Mouse (Mus musculus): ENCODE results near the gene Hivep1.

The Hivep1 gene

DNA sequence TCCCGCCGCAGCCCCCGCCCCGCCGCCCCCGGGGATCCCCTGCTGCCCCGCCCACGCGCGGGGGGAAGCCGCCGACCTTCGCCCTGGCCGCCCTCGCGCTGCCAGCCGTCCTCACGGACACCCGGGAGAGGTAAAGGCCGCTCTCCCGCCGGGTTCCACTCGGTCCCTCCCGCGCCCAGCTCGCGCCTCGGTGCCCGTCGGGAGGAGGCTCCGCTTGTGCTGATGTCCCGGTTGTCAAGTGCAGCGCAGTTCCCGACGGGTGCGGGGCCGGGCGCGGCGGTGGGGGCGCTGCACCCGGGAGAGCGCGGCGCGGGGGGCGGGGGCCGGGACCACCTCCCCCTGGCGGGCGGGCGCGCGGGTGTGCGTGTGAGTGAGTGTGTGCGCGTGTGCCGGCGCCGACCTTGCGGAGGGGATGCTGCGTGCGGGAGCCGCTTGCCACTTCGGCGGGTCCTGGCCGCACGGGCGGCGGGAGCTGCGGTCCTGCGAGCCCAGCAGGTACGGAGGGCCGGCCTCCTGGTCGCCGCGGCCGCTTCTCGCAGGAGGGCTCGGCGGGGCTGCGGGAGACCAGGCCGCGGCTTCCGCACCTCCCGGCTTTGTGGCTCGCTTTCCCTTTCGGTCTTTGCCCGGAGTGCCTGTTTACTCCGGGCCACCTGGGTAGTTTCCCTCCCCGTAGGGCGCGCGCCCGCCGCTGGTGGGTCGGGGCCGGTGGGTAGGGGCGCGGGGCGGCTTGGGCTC is at the start of gene Hivep1:
TSS of gene Hivep1 (plus strand) at position 61 of the 735 bp plus-strand sequence.
- peak; percentile 79 for DNase-seq (ENCODE audit: extremely low read depth, insufficient read length, low spot score)

DNA sequence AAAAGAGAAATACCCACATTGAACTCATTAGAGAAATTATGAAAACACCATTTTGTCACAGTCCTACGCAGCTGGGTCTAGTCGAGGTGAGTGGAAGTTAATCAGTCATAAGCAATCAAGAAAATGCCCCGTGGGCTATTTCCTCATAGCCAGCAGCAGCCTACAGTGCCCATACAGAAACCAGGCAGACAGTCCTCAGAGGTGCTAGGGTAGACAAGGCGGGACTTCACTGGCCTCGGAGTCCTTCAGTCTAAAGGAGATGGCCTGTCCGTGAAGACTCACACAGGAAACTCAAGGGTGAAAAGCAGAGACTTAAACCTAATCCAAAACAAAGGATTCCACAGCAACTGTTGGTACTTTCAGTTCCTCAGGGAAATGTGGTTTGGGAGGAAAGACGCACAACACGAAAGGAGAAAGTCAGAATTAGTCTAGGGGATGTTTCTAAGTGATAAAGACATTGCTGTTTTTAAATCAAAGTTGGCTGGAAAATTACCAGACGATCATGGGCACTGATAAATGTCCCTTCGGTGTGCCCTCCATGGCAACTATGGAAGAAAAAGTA is 36.3 kb upstream of the Hivep1 start:
- DNase-seq (ENCODE audit: extremely low read depth, insufficient read length, low spot score): no peak

DNA sequence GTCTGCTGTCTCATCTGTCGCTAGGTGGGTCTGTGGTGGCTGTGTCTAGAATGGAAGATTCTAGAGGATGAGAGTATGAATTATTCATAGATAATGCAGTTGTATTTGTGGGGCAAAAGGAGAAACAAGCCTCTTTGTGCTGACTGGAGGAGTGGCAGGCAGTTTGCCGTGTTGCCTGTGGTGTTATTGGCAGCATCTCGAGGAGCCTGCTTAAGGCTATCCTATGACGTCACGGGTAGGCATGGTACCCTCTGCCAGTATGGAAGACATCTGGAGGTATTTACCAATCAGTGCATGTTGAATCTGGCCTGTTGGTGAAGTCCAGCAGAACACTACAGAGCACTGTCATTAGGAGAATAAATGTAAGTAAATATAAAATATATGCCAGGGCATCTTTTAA is 35.6 kb upstream of the Hivep1 start:
- no peak for DNase-seq (ENCODE audit: extremely low read depth, insufficient read length, low spot score)

DNA sequence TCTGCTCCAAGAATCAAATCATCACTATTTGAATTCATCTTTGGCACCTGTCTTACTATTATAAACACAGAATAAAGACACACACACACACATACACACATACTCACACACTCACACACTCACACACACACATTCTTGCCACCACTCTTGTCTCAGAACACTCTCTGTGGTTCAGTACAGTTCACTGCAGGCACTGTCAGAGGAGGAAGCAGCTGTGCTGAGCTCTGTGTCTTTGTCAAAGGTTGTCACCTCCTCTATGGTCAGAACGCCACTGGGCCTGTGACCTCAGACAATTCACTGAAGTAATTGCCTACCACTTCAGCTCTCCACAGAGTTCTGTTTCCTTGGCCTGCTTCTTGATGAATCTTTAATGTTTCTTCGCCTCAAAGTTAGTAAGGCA is 33.5 kb upstream of the Hivep1 start:
- DNase-seq (ENCODE audit: extremely low read depth, insufficient read length, low spot score): no peak

DNA sequence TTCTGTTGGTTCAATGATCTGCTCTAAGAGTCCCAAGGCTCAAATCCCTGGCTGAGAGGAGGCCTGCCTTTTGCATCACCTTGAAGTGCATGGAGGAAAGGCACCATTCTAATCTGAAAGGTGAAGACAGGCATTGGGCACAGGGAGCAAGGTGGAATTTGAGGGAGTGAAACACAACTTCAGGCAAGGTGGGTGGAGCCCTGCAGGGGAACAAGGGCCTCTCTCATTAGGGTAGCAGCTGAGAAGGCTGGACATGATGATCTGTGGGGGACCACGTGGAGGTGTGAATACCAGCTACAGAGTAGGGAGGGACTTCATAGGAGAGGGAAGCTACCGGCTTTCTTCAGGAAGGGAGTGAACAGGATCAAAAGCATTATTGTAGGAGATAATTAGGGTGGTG is 10.6 kb upstream of the Hivep1 start:
- DNase-seq (ENCODE audit: extremely low read depth, insufficient read length, low spot score): no peak

DNA sequence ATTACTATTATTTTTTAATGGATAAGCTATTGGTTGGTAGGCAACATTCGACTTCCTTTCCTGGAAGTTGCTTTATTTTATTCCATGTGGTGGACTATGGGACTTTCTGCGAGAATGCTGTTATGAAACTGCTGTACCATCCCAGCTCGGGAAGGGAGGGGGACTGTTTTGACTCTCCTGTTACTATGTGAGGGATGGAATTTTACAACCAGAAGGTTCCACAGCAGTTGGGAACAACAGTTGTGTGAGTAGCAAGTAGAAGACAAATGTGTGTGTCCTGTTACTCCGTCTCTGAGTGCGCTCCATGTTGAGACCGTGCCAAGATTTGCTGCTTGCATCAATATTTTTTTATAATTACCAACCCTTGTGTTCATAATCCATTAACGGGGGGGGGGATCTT is 8.4 kb upstream of the Hivep1 start:
- DNase-seq (ENCODE audit: extremely low read depth, insufficient read length, low spot score): no peak

DNA sequence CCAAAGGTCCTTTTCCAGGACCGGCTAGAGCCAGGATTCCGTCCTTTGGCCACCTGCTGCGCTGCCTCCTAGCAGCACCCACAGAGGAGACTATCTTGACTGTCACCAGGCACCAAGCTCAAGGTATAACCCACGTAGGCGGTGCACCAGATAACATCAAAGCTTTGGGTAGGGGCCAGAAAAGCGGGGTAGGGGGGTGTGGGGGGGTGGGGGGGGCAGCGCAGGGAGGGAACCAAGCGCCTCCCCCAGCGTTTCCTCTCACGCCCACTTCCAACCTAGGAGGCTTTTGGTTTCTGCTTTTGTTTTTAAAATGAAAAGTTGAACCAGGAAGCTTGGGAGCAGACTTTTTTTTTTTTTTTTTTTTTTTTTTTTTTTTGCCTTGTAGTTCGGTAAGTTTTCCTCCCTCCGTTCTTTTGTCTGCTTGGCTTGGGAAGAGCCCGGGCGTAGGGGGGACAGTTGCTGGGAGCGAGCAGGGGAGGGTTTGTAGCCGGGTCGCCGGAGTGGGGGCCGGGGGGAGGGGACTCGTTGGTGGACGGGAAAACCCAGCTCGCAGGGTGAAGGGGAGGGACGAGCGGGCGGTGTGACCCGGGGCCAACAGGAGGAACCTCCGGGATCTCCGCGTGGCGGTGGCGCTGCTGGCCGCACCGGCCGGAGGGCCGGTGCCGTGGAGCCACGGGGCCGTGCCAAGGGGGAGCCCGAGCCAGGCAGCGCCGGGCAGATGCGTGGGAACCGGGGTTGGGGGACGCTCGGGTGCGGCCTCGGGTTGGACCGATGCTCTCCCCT is 2.6 kb upstream of the Hivep1 start:
- peak; percentile 74 for DNase-seq (ENCODE audit: extremely low read depth, insufficient read length, low spot score)

DNA sequence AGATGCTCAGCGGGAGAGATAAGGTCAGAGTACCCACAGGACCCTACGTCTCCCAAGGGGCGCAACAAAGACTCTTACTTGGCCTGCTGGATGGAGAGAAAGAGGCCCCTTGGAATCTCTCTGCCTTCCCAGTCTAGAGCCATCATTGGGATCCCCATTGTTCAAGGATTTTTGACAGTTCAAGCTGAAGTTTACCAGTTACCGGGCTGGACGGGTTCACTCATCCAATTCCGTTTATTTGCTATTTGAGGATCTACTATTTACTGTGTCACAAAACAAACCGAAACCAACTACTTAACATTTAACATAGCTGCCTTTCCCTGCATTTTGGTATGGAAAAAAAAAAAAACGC is 2.1 kb upstream of the Hivep1 start:
- DNase-seq (ENCODE audit: extremely low read depth, insufficient read length, low spot score): no peak

DNA sequence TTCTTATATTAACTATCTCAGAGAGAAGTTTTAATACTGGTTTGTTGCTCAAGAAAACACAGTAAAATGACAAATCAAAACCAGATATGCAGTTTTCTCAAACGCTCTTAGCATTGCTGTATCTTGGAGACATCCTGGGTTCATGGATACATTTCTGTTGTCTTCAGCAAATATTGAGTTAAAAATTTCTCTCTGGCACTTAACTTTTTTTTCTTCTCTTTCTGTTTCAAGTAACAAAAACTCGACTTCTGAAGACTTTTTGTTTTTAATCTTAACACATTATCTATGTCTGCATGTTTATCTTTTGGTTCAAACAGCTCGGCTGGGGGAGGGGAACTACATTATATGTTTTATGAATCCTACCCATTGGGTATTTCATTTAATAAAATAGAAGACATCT is 1.7 kb upstream of the Hivep1 start:
- DNase-seq (ENCODE audit: extremely low read depth, insufficient read length, low spot score): no peak

DNA sequence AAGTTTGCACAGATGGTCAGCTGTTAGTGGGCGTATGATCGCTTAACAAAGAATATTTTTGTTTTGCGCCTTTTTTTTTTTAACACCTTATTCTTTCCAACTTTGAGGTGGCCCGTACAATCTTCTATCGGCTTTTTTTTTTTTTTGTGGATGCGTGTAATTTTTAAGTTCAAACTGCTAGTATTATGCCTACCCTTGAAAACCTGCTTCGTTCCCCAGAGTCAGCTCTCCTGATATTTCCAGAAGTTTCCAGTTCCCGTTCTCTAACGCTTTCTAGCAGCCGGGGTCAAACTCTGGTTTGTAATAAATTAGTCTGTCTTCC is 980 bp upstream of the Hivep1 start:
- no peak for DNase-seq (ENCODE audit: extremely low read depth, insufficient read length, low spot score)

DNA sequence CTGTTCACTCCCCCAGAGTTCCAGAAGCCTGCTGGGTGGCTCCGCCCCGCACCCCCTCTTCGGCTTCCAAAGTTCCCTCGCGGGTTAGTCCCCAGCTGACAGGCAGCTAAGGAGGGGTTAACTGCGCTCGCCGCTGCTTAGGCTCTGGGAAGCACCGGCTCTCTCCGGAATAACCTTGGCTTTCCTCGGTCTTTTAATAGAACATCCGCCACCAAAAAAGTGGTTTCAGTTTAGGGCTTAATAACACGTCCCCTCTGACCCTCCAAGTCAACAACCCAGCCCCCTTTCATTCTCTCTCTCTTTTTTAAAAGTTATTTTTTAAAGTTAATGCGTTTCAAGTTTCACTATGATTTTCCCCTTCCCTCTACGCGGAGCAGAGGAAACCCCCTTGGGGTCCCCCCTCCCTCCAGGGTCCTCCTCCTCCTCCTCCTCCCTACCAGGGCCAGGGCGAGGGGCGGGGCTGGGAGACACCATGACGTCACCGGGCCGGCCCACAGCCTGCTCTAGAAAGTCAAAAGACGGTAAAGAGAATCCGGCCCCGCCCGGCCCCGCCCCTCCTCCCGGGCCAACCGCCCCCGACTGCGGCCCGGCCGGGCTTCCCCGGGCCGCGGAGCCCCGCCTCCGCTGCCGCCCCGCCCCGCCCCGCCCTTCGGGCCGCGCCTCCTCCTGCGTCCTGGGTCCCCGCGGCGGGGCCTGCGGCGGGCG is 467 bp upstream of the Hivep1 start:
- DNase-seq (ENCODE audit: extremely low read depth, insufficient read length, low spot score): peak; percentile 92

DNA sequence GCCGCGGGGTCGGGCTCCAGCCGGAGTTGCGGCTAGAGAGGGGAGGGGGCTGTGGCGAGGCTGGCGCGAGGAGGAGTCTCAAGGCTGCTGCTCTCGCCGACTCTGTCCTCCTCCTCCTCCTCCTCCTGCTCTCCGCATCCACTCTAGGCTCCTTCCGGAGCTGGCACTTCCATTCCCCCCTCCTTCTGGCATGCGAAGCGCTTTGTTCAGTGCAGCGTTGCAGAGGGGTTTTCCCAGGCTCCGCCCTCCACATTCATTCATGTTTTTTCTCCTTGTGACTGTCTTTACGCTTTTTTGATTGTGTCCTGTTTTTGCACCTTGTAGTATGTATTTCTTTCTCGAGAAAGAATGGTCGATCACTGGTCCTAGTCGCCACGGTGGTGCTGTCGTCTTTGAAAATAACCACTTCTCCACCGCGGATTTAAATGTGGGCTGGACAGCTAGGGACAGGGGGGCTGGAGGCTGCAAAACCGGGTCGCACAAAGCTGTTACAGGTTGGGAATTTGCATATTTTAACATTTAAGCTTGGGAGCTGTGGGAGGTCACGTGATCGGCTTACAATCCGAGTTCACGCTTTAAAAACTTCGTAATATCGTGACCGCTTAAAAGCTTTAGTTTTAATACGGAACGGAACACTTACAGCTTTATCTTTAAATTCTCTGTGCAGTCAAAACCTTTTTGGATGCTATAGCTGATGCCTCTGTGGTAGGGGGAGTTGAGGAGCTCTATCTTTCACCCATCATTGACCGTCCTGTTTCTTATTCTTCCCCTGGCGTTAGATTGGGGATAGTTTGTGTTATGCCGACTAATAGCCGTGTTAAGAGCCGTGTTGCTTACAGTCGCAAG is 1.1 kb downstream of the Hivep1 start:
- no peak for DNase-seq (ENCODE audit: extremely low read depth, insufficient read length, low spot score)

DNA sequence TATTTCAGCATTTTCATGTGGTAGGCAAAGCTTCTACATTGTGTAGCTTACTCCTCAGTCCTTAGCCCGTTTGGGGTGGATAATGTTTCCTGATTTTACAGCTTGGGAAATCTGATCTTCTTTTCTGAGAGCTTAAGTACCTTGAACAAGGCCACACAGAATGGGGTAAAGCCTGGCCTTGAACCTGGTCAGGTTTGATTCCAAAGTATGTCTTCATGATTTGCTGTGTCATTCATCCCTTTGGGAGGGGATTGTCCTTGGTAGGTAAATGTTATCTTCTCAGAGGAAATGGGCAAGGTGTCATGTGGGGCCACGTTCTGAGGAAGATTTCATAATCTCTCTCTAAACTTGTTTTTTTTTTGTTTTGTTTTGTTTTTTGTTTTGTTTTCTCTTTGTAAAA is 1.8 kb downstream of the Hivep1 start:
- no peak for DNase-seq (ENCODE audit: extremely low read depth, insufficient read length, low spot score)

DNA sequence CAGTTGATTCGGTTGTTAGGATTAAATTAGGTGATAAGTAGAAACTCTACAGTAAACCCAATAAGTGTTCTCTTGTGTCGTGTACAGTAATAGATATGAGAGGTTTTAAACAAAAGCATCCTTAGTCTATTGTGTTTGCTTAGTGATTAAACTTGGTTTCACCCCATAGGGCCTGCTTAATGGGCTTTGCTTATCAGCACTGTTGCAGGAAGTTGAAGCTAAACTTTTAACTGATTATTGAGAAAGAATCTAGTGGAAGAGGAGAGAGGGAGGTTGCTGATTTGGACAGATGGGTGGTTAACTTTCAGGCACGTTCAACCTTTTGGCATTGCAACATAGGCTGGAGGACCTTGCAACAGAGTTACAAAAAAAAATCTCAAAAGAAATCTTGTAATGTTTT is 2.3 kb downstream of the Hivep1 start:
- no peak for DNase-seq (ENCODE audit: extremely low read depth, insufficient read length, low spot score)

DNA sequence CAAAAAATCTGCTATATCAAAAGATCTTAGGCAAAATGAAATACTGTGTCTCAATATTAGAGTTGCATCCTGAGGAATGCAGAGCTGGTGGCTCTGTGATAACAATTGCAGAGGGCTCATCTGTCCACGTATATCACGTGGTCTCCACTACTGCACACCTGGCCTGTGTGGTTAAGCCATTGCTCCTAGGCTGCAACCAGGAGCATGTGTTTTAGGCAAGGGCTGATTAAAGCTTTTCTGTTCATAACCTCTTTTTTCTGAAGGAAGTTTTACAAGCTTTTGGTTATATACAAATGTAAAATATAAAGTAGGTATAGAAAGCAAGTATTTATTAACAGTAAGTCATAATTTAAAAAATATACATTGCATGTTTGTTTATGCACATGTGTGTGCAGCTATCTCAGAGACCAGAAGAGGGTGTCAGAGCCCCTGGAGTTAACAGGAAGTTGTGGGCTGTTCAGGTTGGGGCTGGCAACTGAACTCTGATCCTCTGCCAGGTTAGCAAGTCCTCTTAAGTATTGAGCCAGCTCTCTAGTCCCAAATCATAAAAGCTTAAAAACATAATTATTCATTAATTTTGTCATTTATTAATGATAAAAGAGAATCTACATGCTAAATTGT is 5.0 kb downstream of the Hivep1 start:
- no peak for DNase-seq (ENCODE audit: extremely low read depth, insufficient read length, low spot score)

DNA sequence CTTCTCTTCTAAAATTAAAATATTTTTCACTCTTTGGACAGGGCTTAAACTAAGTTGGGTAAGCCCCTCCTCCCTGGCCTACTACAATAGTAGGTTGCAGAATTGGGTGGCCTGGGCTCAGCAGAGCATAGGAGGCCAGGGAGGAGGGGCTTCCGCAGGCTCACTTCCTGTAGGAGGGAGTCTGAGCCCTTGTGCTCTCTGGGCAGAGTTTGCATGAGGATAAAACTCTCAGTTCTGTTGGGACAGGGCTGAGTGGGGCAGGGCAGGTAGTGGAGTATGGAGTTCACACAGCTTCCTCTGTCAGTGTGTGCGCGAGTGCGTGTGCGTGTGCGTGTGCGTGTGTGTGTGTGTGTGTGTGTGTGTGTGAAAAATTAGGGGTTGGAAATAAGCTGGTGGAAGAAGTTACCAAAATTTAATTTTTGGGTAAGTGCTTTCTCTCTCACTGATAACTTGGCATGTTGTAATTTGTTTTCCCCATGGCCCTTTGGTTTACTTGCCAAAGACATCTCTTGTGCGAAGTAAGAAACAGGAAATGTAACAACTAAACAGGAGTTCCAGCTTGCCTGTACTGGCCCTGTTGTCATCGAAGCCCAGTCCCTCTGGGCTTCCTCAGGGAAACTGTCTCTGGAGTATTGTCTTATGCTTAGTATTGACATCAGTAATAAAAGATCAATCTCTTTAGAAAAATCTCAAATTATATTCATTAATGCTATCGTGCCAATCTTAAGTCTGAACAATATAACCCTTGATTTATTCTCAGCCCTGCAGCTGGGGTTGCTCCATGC is 9.2 kb downstream of the Hivep1 start:
- DNase-seq (ENCODE audit: extremely low read depth, insufficient read length, low spot score): no peak

DNA sequence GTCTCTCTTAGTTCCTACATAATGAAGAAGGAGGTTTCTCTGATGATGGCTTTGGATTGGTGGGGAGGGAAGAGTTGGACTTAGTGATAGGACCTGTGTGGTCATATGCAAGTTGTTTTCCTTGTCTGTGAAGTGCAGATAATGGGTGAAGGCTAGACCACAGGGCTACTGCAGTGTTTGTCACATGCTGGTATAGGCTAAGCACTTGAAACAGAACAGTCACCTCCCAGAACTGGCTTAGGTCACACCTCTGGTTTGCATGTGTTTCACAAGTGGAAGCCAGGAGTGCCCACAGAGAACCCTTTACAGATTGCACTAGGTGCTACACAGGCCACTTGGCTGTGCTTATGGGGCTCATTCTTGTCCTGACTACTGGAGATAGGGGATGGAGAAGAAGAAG is 12.4 kb downstream of the Hivep1 start:
- no peak for DNase-seq (ENCODE audit: extremely low read depth, insufficient read length, low spot score)

DNA sequence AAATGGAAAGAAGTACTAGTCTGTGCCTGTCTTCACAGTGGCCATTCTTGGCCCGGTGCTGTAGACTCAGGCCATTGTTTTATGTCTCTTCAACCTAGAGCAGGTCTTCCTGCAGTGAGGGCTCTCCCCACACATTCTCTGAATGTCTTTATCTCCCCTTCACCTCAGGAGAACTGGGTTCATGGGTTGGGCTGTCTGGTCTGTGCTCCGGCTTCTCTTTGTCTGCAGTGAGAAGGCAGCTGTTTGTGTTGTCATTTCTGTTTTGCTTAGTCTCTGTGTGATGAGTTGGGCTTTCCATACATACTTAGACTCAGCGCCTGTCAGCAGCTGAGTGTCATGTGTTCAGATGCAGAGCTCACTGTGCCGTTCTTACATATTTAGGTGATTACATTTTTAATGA is 18.4 kb downstream of the Hivep1 start:
- DNase-seq (ENCODE audit: extremely low read depth, insufficient read length, low spot score): no peak

DNA sequence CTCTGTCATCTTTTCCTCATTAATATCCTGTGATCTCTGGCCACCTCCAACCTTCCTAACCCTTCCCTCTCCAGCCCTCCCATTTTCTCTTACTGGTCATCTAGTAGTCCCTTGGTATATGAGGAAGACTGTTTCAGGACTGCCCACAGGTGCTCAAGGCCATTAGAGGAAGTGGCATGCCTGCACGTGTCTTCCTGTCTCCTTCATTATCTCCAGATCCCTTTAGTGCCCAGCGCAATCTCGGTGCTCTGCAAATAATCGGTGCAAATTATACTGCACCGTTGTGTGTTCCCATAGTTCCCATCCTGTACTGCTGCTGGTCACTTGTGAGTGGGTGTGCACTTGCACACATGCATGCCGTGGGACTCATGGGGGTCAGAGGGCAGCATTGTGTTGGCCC is 19.2 kb downstream of the Hivep1 start:
- no peak for DNase-seq (ENCODE audit: extremely low read depth, insufficient read length, low spot score)

DNA sequence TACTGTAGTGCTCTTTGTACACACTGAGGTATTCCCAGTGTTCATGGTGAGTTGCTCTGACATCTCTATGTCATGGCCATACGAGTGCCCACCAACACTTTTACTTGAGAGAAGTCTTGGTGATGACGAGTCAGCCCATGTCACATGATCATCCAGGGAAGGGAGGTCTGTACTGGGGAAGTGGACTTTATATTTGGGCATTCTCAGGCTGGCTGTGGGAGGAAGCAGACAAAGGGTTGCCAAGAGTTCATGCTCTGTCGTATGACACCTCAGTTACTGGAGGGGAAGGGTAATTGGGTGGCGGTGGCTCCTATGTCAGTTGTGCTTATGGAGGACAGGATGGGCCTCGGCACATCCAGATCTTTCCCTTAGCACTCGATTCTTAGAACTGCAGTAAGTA is 21.5 kb downstream of the Hivep1 start:
- DNase-seq (ENCODE audit: extremely low read depth, insufficient read length, low spot score): no peak
